Mouse (Mus musculus): ENCODE measurements around the gene Acat2. TPM values are rescaled to one million over a fixed set of nuclear protein-coding genes. Genes with fewer than 3 reads are reported as not detected.
"Not testable (repeated sequence)": the region's sequence is repeated elsewhere in the genome, so short reads cannot be mapped to it uniquely, and the experiment has no call there.

The Acat2 gene
- polyA plus RNA-seq (2015; fragmentation: Nextera tagmentation; extraction: Ambion mirVana): 36.4 and 39.1 TPM in 2 replicates

GRCm38 (mm10) chr17:12960331-12960873, at the start of gene Acat2:
Gene Acat2, minus strand, starts transcription at chr17:12960747.
- H3K9ac ChIP-seq (replicated peaks): peak within 1 kb of the TSS; percentile 70
- peak; percentile 94 for DNase-seq
- peaks cover 6% of the 10 kb centered on the region for H3K4me1 ChIP-seq (ENCODE audit: insufficient read depth)
- H3K4me2 ChIP-seq (ENCODE audit: low read depth, low read length): peak within 1 kb of the TSS; percentile 70
- H3K27me3 ChIP-seq (ENCODE audit: insufficient read depth, low read length): no peaks in the 10 kb centered on the region
- peak; percentile 98 for ATAC-seq
- H3K27ac ChIP-seq (ENCODE audit: low read depth): peak within 1 kb of the TSS; percentile 87
- TF ChIP-seq CTCF (IDR thresholded peaks at IDR 0.05; ENCODE audit: low read depth) (no peak), EP300 (IDR thresholded peaks at IDR 0.05; ENCODE audit: low read depth) (no peak)
- WGBS (ENCODE audit: insufficient replicate concordance): under 1% methylated on average over 25 of the region's 42 CpGs
- peak within 1 kb of the TSS; percentile 89 for H3K4me3 ChIP-seq (ENCODE audit: low read depth, low read length)
- H3K36me3 ChIP-seq (replicated peaks; ENCODE audit: insufficient read depth, low read length): peaks cover 13% of the 10 kb centered on the region
- H3K9me3 ChIP-seq (ENCODE audit: low read length): no peaks in the 10 kb centered on the region

GRCm38 (mm10) chr17:13009887-13010286, 49.3 kb upstream of the Acat2 start:
- Histone ChIP-seq H3K27ac (ENCODE audit: low read depth) (no peak overlapping the region), H3K4me3 (ENCODE audit: low read depth, low read length) (no peak overlapping the region), H3K9me3 (ENCODE audit: low read length) (no peaks in the 10 kb centered on the region), H3K36me3 (replicated peaks; ENCODE audit: insufficient read depth, low read length) (peaks cover 28% of the 10 kb centered on the region), H3K27me3 (ENCODE audit: insufficient read depth, low read length) (no peaks in the 10 kb centered on the region), H3K4me1 (ENCODE audit: insufficient read depth) (peaks cover 20% of the 10 kb centered on the region), H3K9ac (replicated peaks) (no peak overlapping the region), H3K4me2 (ENCODE audit: low read depth, low read length) (no peak overlapping the region)
- WGBS (ENCODE audit: insufficient replicate concordance): 15% methylated on average over 3 of the region's 3 CpGs
- no peak for DNase-seq
- ATAC-seq: peak; percentile 1; the same call in 1 of the 2 replicates
- TF ChIP-seq CTCF (IDR thresholded peaks at IDR 0.05; ENCODE audit: low read depth): peak; percentile 72
- peak; percentile 42; the same call in 1 of the 2 replicates for TF ChIP-seq EP300 (IDR thresholded peaks at IDR 0.05; ENCODE audit: low read depth)

- DNase-seq (peak; percentile 35), ATAC-seq (no peak)
- TF ChIP-seq CTCF (IDR thresholded peaks at IDR 0.05; ENCODE audit: low read depth) (no peak), EP300 (IDR thresholded peaks at IDR 0.05; ENCODE audit: low read depth) (no peak)
- no peaks in the 10 kb centered on the region for H3K9me3 ChIP-seq (ENCODE audit: low read length)
- H3K9ac ChIP-seq (replicated peaks): peak overlapping the region; percentile 76
- WGBS (ENCODE audit: insufficient replicate concordance): 2% methylated on average over 10 of the region's 10 CpGs
- peak overlapping the region; percentile 72 for H3K4me3 ChIP-seq (ENCODE audit: low read depth, low read length)
- H3K27ac ChIP-seq (ENCODE audit: low read depth): peak overlapping the region; percentile 93
- peak overlapping the region; percentile 75 for H3K4me2 ChIP-seq (ENCODE audit: low read depth, low read length)
- peaks cover 19% of the 10 kb centered on the region for H3K36me3 ChIP-seq (replicated peaks; ENCODE audit: insufficient read depth, low read length)
- H3K27me3 ChIP-seq (ENCODE audit: insufficient read depth, low read length): no peaks in the 10 kb centered on the region
- H3K4me1 ChIP-seq (ENCODE audit: insufficient read depth): peaks cover 20% of the 10 kb centered on the region
These were observed 48.0 kb upstream of the Acat2 start for GRCm38 (mm10) chr17:13008528-13008927.

DNA sequence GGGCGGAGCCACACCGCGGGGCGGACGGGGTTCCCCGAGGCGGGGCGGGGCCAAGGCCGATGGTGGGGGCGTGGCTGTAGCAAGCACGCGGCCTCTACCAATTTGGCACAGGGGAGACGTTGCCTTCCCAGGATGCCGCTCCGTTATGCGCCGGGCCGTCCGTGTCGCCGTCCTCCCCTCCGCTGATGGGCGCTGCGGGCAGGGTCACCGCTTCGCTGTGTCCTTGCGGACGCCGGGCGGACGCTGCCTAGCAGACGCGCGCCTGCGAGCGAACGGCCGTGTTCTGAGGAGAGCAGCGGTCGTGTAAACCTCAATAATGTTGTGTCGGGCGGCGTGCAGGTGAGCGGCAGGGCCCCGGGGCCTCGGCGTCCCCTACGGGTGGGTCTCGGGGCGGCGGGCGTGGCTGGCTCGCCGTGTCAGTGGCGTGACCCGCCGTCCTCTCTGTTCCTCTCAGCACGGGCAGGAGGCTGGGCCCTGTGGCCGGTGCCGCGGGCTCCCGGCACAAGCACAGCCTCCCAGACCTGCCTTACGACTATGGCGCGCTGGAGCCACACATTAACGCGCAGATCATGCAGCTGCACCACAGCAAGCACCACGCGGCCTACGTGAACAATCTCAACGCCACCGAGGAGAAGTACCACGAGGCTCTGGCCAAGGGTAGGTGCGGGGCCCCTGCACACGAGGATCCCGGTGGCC, 47.3 kb upstream of the Acat2 start:
- TF ChIP-seq CTCF (IDR thresholded peaks at IDR 0.05; ENCODE audit: low read depth) (no peak), EP300 (IDR thresholded peaks at IDR 0.05; ENCODE audit: low read depth) (no peak)
- Histone ChIP-seq H3K36me3 (replicated peaks; ENCODE audit: insufficient read depth, low read length) (peaks cover 13% of the 10 kb centered on the region), H3K9ac (replicated peaks) (peak overlapping the region; percentile 76), H3K27ac (ENCODE audit: low read depth) (peak overlapping the region; percentile 93), H3K9me3 (ENCODE audit: low read length) (no peaks in the 10 kb centered on the region), H3K4me3 (ENCODE audit: low read depth, low read length) (peak overlapping the region; percentile 72), H3K27me3 (ENCODE audit: insufficient read depth, low read length) (no peaks in the 10 kb centered on the region), H3K4me2 (ENCODE audit: low read depth, low read length) (peak overlapping the region; percentile 75), H3K4me1 (ENCODE audit: insufficient read depth) (peaks cover 20% of the 10 kb centered on the region)
- peak; percentile 98 for ATAC-seq
- under 1% methylated on average over 65 of the region's 76 CpGs for WGBS (ENCODE audit: insufficient replicate concordance)
- DNase-seq: peak; percentile 99

- peak overlapping the region; percentile 72 for H3K4me3 ChIP-seq (ENCODE audit: low read depth, low read length)
These were observed 46.4 kb upstream of the Acat2 start for GRCm38 (mm10) chr17:13006984-13007383.

GRCm38 (mm10) chr17:13006546-13006945, 46.0 kb upstream of the Acat2 start, which contains the start of gene Sod2:
Gene Sod2, plus strand, starts transcription at chr17:13006846.
- peak within 1 kb of the TSS; percentile 68 for H3K27ac ChIP-seq (ENCODE audit: low read depth)
- not testable (repeated sequence) for H3K9me3 ChIP-seq (ENCODE audit: low read length); DNase-seq; ATAC-seq; H3K27me3 ChIP-seq (ENCODE audit: insufficient read depth, low read length); H3K36me3 ChIP-seq (replicated peaks; ENCODE audit: insufficient read depth, low read length)
- H3K4me2 ChIP-seq (ENCODE audit: low read depth, low read length): peak within 1 kb of the TSS; percentile 75
- peaks cover 20% of the 10 kb centered on the region for H3K4me1 ChIP-seq (ENCODE audit: insufficient read depth)
- 95% methylated on average over 2 of the region's 2 CpGs for WGBS (ENCODE audit: insufficient replicate concordance)
- peak within 1 kb of the TSS; percentile 72 for H3K4me3 ChIP-seq (ENCODE audit: low read depth, low read length)
- H3K9ac ChIP-seq (replicated peaks): peak within 1 kb of the TSS; percentile 28; the same call in 1 of the 2 replicates

More at GRCm38 (mm10) chr17:13006984-13007383, 46.4 kb upstream of the Acat2 start:
- ATAC-seq: no peak
- H3K27ac ChIP-seq (ENCODE audit: low read depth): no peak overlapping the region
- H3K36me3 ChIP-seq (replicated peaks; ENCODE audit: insufficient read depth, low read length): peaks cover 12% of the 10 kb centered on the region
- no peaks in the 10 kb centered on the region for H3K9me3 ChIP-seq (ENCODE audit: low read length)
- no peaks in the 10 kb centered on the region for H3K27me3 ChIP-seq (ENCODE audit: insufficient read depth, low read length)
- no peak for DNase-seq
- peak overlapping the region; percentile 75 for H3K4me2 ChIP-seq (ENCODE audit: low read depth, low read length)
- 0 out of 2 replicates have a peak overlapping the region, but pooled peaks have one; percentile 28 for H3K9ac ChIP-seq (replicated peaks)
- TF ChIP-seq EP300 (IDR thresholded peaks at IDR 0.05; ENCODE audit: low read depth) (no peak), CTCF (IDR thresholded peaks at IDR 0.05; ENCODE audit: low read depth) (no peak)
- 61% methylated on average over 5 of the region's 5 CpGs for WGBS (ENCODE audit: insufficient replicate concordance)
- H3K4me1 ChIP-seq (ENCODE audit: insufficient read depth): peaks cover 20% of the 10 kb centered on the region

DNA sequence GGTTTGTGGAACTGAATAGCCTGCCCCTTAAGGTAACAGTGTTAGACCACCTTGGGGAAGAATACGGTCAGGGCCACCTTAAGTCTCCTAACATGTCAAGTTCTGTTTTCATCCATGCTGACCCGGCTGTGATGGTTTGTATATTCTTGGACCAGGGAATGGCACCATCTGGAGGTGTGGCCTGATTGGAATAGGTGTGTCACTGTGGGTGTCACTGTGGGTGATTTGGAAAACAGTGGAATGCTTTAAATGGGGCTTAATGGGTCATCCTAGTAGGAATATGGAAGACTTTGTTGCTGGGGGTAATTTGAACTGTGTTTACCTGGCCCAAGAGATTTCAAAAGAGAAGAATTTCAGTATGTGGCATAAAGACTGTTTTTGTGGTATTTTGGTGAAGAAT, 43.9 kb upstream of the Acat2 start:
- H3K9ac ChIP-seq (replicated peaks); H3K9me3 ChIP-seq (ENCODE audit: low read length); H3K4me2 ChIP-seq (ENCODE audit: low read depth, low read length); ATAC-seq; H3K36me3 ChIP-seq (replicated peaks; ENCODE audit: insufficient read depth, low read length); H3K27ac ChIP-seq (ENCODE audit: low read depth); H3K4me3 ChIP-seq (ENCODE audit: low read depth, low read length); DNase-seq; H3K27me3 ChIP-seq (ENCODE audit: insufficient read depth, low read length): not testable (repeated sequence)
- peaks cover 18% of the 10 kb centered on the region for H3K4me1 ChIP-seq (ENCODE audit: insufficient read depth)
- 79% methylated on average over 2 of the region's 2 CpGs for WGBS (ENCODE audit: insufficient replicate concordance)

GRCm38 (mm10) chr17:13002243-13002642, 41.7 kb upstream of the Acat2 start:
- 85% methylated on average over 5 of the region's 5 CpGs for WGBS (ENCODE audit: insufficient replicate concordance)
- not testable (repeated sequence) for DNase-seq; H3K9ac ChIP-seq (replicated peaks); H3K27ac ChIP-seq (ENCODE audit: low read depth); H3K9me3 ChIP-seq (ENCODE audit: low read length); H3K27me3 ChIP-seq (ENCODE audit: insufficient read depth, low read length); H3K4me3 ChIP-seq (ENCODE audit: low read depth, low read length); H3K4me1 ChIP-seq (ENCODE audit: insufficient read depth); H3K36me3 ChIP-seq (replicated peaks; ENCODE audit: insufficient read depth, low read length); ATAC-seq; H3K4me2 ChIP-seq (ENCODE audit: low read depth, low read length)
